Mouse (Mus musculus): Measurements from ENCODE around the gene Ift46.
A peak's percentile ranks its signal among the peaks of the same experiment; 100 is the strongest.

Gene Ift46

GRCm38 (mm10) chr9:44807141-44807540, 39.4 kb downstream of the Ift46 start:
- DNase-seq (ENCODE audit: low spot score in 2 of 2), result no peak

GRCm38 (mm10) chr9:44807778-44808177, 40.1 kb downstream of the Ift46 start:
- no peak for DNase-seq (ENCODE audit: low spot score in 2 of 2)

- no peak for DNase-seq (ENCODE audit: low spot score in 2 of 2)
Observed at GRCm38 (mm10) chr9:44810316-44810715, 42.6 kb downstream of the Ift46 start.

- no peak for DNase-seq (ENCODE audit: low spot score in 2 of 2)
Observed at GRCm38 (mm10) chr9:44814179-44814578, 46.5 kb downstream of the Ift46 start.

GRCm38 (mm10) chr9:44817522-44817921, 49.8 kb downstream of the Ift46 start:
- DNase-seq (ENCODE audit: low spot score in 2 of 2), result no peak

GRCm38 (mm10) chr9:44819920-44820827, 52.5 kb downstream of the Ift46 start:
- DNase-seq (ENCODE audit: low spot score in 2 of 2), result no peak

- DNase-seq (ENCODE audit: low spot score in 2 of 2), result no peak
Observed at GRCm38 (mm10) chr9:44826660-44827059, 59.0 kb downstream of the Ift46 start.

GRCm38 (mm10) chr9:44828944-44829343, 61.2 kb downstream of the Ift46 start:
- no peak for DNase-seq (ENCODE audit: low spot score in 2 of 2)

- no peak for DNase-seq (ENCODE audit: low spot score in 2 of 2)
Observed at GRCm38 (mm10) chr9:44830506-44830905, 62.8 kb downstream of the Ift46 start.

GRCm38 (mm10) chr9:44832356-44832755, 64.6 kb downstream of the Ift46 start:
- no peak for DNase-seq (ENCODE audit: low spot score in 2 of 2)

- DNase-seq (ENCODE audit: low spot score in 2 of 2), result peak; percentile 71 to 90
Observed at GRCm38 (mm10) chr9:44836439-44836838, 68.7 kb downstream of the Ift46 start.

- peak in 1 of 2 experiments; percentile 24 for DNase-seq (ENCODE audit: low spot score in 2 of 2)
Observed at GRCm38 (mm10) chr9:44841241-44841640, 73.5 kb downstream of the Ift46 start.

All from spleen, postnatal 4 days (tissue).